Mouse (Mus musculus) cerebellum, adult 2 months (tissue): Measurements from ENCODE around the gene Iqgap2.

Experiments
- CTCF ChIP-seq: fragments of 200-500 bp; IDR thresholded peaks from 2 replicates; pipeline ENCODE4 v1.5.1; 2011; ENCODE audit warnings: low read depth, mild to moderate bottlenecking, control low read depth, low read length, moderate library complexity, borderline replicate concordance; ENCODE audit not compliant: insufficient read depth
- POLR2A ChIP-seq: fragments of 200-500 bp; IDR thresholded peaks from 2 replicates; pipeline ENCODE4 v1.6.1; 2011; ENCODE audit warnings: low read length, control low read depth, borderline replicate concordance; ENCODE audit not compliant: insufficient read depth

- TF ChIP-seq POLR2A (no peak), CTCF (no peak)
Observed at GRCm38 (mm10) chr13:95828616-95829015, 63.1 kb downstream of the Iqgap2 start.
